Mouse (Mus musculus) embryonic stem cell, embryonic (primary cell): ENCODE measurements around the gene Esrrg.

Experiments used
- CTCF ChIA-PET, 4 experiments: fragments of 300-600 bp in 2 of 4; fragments of 350-600 bp in 2 of 4; sonication (Branson Sonifier 250); formaldehyde crosslinking; loops; one replicate each; lab custom pipeline; 2022; ENCODE audit warnings: inconsistent platforms in 2 of 4; lab: Charles Lee
- POLR2A ChIA-PET, 4 experiments: fragments of 300-600 bp in 2 of 4; fragments of 350-600 bp in 2 of 4; sonication (Branson Sonifier 250); formaldehyde crosslinking; loops; one replicate each; lab custom pipeline; 2022; ENCODE audit warnings: antibody characterized with exemption in 4 of 4, inconsistent platforms in 1 of 4; lab: Charles Lee

Gene Esrrg

DNA sequence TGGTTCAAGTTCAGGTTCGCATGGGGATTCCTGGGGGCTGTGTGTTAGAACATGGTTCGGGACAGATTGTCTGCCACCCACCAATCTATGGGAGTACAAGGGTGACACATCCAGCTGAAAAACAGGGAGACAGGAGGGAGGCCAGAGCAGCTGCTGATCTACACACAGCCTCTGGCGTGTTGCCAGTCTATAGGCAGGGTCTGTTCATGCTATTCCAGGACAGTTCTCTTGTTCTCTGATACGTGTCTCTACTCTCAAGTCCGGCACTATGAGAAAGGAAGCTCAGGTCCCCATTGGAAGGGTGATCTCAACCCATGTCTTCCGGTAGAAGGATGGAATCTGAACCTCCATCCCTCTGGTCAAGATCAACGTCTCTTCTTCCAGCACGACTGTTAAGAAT is 21.8 kb downstream of the Esrrg start:
- CTCF ChIA-PET: no interaction called here
- POLR2A ChIA-PET: no interaction called here

DNA sequence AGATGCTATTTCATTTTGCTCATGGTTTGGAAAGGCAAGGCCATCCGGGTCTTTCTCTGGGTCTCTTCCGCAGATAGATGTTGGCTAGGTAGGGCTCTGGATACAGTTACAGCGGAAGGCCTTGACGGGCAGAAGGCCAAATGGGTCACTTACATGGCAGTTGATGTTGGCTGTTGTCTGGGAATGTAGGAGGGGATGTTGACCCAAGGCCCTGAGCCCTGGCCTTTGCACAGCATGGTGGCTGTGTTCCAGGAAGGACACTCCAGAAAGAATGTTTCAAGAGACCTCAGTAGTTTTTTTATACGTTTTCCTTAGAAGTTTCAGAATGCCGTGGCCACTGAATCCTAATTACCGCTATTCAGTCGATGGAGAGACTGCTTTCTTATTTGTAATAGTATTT is 22.9 kb downstream of the Esrrg start:
- POLR2A ChIA-PET: no interaction called here
- CTCF ChIA-PET: no interaction called here

DNA sequence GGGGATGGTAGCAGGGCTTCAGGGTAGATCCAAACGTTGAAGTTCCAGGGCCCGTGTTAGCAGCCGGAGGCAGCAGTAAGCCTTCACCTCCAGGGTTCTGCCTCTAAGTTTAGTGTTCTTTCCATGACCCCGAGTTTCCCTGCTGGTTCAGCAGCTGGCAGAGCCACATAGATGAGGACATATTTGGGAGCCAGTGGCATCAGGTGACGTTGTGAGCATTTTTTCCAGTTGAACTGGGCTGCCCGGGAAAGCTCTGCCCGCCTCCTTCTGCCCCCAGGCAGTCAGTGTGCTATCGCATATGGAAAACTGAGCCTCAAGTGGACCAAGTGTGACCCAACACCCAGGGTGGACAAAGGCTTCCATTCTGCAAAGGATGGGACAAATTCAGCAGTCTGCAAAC is 36.7 kb downstream of the Esrrg start:
- ChIA-PET POLR2A (interaction anchor here in 1 of 4 experiments (1.3 kb wide), 1 partner anchor 12 kb away, joined by 3 read pairs; no protein-coding TSS in a partner anchor), CTCF (no interaction called here)

DNA sequence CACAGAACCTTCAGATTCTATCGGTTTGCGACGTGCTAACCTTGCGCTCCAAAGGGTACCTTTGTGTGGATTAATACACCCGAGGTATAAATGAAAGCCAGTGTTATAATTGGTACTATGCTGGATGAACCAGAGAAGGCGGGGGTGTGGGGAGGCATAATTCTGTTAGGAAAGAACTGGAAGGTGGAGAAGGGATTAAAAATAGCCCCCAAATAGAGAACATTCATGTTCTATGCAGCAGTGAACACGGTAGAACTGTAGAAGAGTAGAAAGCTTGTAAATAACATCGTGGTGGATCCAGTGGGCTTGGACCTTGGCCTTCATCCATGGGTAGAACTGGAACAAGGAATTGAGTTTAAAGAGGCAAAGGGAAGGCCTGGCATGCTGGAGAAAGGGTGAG is 40.0 kb downstream of the Esrrg start:
- CTCF ChIA-PET: no interaction called here
- POLR2A ChIA-PET: no interaction called here

DNA sequence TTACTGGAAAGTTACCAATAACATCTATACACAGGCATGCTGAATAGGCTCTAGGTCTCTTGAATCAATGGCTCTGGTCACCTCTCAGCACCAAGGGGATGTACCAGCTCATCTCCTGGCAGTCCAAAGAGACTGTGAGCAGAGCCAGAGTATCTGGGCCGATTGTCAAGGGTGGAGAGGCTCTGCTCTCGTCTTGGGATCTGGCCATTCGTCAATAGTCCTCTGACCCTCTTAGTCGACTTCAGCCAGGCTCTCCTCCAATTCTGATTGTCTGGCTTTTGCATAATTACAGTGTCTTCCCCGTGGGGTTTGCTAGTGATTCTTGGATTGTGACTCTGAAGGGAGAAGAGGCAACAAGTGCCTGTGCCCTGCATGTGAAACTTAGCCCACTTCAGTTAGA is 41.3 kb downstream of the Esrrg start:
- CTCF ChIA-PET: no interaction called here
- POLR2A ChIA-PET: no interaction called here

DNA sequence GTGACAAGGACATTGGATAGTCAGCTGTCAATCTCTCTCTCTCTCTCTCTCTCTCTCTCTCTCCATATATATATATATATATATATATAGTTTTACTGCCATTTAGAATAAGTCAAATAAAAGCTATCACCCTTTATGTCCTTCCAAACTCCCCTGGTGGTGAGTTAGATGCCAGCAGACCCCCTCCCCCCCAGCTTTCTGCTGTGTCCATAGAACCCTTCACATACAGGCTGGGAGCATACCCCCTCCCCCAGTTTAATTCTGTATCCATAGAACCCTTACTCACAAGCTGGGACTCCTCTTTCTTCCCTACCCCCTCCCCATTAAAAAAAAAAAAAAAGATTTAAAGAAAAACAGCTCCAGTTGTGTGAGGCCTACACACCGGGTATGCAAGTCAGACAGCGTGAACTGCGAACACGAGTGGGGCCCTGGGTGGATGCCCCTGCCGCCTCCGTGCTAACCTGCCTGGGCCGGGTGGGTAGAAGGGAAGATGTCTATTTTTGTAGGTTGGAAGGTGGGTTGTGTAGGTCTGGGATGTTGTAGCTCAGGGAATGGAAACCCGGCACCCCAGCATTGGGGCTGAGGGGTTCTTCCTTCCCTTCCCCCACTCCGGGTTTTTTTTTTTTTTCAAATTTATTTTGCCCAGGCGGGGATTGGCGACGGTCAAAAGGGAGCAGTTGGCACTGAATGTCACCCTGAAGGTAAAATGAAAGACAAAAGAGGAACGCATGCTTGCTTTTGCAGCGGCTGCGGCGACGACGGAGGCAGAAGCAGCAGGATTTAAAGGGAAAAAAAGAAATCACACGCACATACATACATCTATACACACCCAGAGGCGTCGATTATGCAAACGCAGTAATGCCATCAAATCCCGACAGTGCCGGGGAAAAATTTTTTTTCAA is 42.4 kb downstream of the Esrrg start:
- POLR2A ChIA-PET: interaction anchor here in 1 of 4 experiments (0.7 kb wide), 1 partner anchor 1102 kb away, joined by 3 read pairs; no protein-coding TSS in a partner anchor
- CTCF ChIA-PET: interaction anchor here in 2 of 4 experiments (0.6 to 0.7 kb wide), 3 partner anchors 11 to 211 kb away, joined by 4 to 8 read pairs (median 4); no protein-coding TSS in a partner anchor

DNA sequence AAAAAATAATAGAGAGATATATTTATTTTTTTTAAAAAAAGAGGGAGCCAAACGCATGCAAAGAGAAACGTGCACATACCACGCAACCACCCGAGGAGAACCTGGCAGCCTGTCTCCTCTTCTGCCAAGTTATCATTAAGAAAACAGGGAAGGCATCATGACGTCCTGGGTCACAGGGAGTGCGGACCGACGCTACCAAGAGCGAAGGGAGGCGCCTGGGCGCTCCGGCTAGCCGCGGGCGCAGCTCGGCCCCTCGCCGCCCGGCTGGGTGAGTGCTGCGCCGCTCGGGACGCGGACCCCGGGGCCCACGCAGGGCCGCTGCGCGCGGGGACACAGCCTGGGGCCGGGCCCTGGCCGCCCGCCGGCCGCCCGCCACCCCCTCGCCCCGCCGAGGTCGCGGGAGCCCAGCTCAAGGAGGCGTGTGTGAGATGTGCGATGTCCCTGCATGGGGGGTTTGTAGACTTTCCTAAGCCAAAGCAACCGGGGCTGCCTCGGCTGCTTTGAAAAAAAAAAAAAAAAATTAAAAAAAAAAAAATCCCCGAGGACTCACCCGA is 43.2 kb downstream of the Esrrg start:
- ChIA-PET POLR2A (interaction anchor here in 1 of 4 experiments (0.7 kb wide), 1 partner anchor 1103 kb away, joined by 3 read pairs; no protein-coding TSS in a partner anchor), CTCF (interaction anchor here in 2 of 4 experiments (0.6 to 0.7 kb wide), 2 partner anchors 12 to 161 kb away, joined by 4 to 8 read pairs; no protein-coding TSS in a partner anchor)

DNA sequence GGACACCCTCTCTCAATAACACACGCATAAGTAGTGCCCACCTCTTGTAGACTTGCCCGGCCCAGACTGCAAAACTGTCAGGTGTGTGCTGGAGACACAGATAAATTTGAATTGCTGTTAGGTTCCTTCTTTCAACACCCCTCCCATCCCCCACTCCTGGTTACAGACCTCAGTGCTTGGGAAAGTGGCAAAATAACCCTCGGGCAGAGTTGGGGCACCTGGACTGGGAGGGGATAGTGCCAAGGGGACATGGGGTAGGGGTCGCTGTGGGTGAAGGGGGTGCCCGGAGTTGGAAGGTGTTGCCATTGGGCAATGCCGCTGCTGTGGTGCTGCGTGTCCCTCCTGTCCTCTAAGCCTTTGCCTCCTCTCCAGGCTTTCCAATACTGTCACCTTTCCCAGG is 43.9 kb downstream of the Esrrg start:
- POLR2A ChIA-PET: no interaction called here
- CTCF ChIA-PET: no interaction called here

DNA sequence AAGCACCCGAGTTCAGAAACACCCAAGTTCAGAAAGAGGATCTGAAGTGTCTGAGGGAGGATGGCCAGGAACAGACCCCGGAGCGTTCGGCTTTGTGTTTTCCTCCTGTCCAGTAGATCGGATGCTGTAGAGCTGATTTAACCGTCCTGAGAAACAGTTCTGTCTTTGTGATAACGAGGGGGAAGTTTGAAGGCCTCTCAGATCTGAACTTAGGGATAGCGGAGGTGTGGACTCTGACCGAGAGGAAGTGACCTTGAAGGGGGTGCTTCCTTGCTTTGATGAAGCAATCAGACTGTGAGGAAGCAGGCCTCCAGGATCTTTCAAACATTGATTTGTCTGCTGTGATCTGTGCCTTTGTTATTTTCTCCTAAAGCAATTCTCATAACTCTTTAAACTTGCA is 44.8 kb downstream of the Esrrg start:
- POLR2A ChIA-PET: interaction anchor here in 1 of 4 experiments (0.5 to 0.6 kb wide), 2 partner anchors 162 to 473 kb away, joined by 3 to 4 read pairs; no protein-coding TSS in a partner anchor
- CTCF ChIA-PET: interaction anchor here in 1 of 4 experiments (0.6 kb wide), 1 partner anchor 11 kb away, joined by 4 read pairs; no protein-coding TSS in a partner anchor

DNA sequence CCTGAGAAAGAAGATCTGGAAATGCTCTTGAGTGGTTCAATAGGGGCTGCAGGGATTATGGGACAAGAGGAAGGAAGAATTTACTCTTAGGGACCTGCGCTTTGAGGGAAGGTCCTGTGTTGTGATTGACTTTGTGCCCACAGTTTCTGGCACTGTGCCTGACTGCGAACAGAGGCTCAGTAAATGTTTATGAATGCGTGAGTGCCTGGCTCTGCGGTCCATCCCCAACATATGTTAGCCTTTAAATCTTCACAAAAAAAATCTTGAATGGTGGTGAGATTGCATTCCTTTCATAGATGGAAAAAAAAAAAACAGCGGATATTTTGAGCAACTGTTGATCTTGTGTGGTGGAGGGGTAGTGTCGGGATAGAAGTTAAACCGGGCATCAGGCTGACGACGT is 52.4 kb downstream of the Esrrg start:
- ChIA-PET POLR2A (interaction anchor here in 1 of 4 experiments (0.8 kb wide), 1 partner anchor 740 kb away, joined by 4 read pairs; no protein-coding TSS in a partner anchor), CTCF (no interaction called here)

DNA sequence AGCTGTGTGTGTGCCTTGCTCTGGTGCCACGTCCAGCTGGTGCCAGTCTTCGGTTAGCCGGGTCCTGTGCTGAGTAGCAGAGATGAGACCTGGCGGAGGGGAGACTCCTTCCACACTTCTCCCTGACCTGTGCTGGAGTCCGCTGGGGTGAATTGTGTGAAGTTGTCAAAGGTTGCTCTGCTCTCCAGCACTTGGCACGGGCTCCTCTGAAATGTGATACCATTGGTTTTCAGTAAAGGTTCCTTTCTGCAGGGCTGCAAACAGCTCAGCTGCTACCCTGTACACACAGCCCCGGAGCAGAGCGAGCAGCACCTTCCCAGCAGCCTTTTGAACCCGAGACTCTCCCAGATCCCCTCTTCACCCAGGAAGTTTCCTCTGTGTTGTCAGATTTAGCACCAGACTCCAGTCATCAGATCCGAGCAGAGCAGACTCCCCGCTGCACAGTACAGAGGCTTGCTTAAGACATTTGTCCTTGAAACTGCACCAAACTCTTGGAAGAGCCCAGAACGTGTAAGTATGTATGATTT is 53.6 kb downstream of the Esrrg start:
- ChIA-PET POLR2A (interaction anchor here in 1 of 4 experiments (0.8 kb wide), 1 partner anchor 741 kb away, joined by 4 read pairs; no protein-coding TSS in a partner anchor), CTCF (no interaction called here)

DNA sequence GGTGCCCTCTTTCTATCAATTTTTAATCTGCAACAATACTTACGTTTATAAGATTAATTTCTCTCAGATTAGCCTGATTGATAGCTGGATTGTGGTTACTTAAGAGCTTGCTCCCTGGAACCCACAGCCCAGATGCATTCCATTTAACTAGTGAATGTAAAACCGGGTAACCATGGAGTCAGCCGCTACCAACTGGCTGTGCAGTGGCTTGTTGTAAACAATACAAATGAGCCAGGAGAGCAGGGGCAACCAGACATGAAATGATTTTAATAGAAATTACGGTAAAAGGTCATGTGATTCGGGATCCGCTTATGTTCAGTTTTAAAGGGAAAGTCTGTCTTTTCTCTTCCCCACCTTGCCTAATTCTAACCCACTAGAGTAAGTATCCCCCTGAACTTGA is 54.8 kb downstream of the Esrrg start:
- ChIA-PET POLR2A (no interaction called here), CTCF (no interaction called here)

DNA sequence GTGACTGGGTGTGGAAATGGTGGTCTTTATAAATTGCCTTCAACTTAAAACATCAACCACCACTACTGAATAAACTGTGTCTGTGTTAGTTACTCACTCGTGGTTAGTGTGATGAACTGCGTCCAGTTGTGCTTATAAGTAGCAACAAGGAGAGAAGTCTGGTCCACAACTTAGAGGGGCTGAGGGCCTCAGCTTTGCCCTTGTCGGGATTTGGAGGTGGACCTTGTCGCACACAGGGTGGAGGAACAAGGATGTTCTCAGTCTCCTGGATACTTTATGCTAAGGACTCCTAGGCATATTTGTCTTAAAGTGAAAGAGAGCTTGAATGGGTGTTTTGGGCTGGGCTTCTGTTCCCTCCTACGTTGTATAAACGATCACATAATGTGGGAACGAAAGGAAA is 55.7 kb downstream of the Esrrg start:
- ChIA-PET CTCF (no interaction called here), POLR2A (no interaction called here)

DNA sequence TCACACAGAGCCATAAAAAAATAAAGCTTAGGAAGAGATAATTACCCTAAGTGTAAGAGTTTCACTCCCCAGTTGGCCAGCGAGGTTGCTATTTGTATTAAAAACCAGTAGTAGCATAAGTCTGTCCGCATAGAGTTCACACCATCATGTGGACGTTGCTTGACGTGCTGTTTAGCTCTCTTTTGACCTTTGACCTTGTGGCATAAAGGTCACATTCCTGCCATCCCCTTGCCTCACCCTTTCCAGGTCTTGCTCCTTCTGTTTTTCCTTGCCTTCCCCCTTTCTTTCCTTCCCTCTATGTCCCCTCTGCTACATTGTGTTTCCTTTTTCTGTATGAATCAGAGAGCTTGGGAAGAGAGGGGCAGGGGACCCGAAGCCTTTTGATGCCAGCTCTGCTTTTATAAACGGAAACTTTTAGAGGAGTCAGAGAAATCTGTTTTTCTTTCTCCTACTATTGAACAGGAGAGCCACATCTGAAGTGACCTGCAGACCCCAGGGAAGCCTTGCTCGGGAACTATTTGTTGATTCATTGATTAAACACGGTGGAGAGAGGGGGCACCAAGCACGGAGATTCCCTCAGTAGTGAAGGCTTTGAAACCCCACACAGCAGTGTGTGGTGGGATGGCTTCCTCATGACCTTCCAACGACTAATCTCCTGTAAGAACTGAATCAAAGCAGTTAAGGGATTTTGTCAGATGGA is 57.5 kb downstream of the Esrrg start:
- CTCF ChIA-PET: no interaction called here
- POLR2A ChIA-PET: no interaction called here

DNA sequence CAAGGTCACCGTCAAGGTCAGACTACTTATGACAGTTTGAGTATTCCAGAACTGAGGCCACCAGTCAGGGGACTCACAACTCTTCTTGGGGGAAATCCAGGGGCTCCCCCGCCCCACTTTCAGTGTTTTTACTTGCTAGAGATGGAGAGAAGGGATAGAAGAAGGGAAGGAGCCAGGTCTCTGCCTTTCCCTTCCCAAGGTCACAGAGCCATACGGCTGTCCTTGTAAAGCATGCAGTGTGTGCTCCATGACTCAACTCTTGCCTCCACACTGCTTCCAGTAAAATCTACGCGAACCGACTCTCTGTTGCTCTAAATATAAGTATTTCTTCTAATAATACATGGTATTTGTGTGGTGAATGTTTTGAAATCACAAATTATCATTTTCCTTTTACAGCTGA is 61.2 kb downstream of the Esrrg start:
- CTCF ChIA-PET: no interaction called here
- POLR2A ChIA-PET: no interaction called here

DNA sequence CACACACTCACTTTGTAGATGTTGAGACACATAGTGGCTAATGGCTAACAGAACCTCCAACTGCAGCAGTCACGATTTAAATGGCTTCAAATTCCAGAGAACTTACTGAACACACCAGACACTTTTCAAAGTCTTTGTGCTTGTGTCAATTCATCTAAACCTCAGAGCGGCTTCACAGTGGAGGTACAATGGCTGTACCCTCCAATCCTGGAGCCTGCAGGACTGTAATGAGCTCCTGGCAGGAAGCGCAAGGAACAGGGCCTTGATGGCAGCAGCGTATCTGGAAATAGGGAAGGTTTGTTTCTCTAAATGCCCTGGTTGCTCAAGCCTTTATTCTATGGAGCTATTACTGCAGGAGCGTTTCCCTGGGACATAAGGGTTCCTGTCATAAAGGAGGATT is 63.9 kb downstream of the Esrrg start:
- ChIA-PET POLR2A (no interaction called here), CTCF (interaction anchor here in 1 of 4 experiments (0.6 kb wide), 1 partner anchor 447 kb away, joined by 4 read pairs; no protein-coding TSS in a partner anchor)

DNA sequence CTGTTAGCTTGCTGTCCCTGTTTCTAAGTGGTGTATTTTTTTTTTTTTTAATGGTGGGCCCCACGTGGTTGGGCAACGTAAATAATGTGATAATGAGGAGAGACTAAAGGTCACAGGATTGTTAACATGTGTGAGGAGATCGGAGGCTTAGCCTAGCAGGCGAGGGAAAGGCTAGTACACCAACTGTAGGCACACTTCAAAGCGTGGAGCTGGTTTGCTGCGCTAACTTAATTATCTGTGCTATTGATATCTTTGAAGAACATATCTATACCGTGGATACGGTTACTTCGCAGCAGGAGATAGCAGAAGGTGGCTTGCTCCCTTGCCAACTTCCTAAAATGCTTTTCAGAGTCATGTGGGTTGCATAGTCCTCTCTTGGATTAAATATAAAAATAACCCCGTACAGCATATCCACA is 66.2 kb downstream of the Esrrg start:
- ChIA-PET POLR2A (interaction anchor here in 1 of 4 experiments (0.7 kb wide), 1 partner anchor 67 kb away, joined by 3 read pairs; no protein-coding TSS in a partner anchor), CTCF (no interaction called here)

DNA sequence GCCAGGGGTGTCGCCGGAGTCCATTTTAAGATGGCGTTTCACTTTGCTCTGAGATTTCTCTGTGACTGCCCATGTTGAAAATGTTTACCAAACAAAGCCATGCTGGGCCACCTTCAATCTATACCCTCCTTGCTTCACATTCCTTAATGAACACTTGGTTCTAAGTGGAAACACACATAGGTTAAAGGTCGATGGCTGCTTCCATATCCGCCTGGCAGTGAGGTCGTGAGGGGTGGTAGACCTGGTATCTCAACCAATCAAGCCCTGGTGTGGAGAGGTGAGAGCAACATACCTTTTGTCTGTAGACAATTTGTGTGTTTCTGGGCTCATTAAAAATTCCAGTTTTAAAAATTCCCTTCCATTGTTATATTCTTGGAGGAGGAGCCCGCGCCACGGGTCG is 68.0 kb downstream of the Esrrg start:
- POLR2A ChIA-PET: interaction anchor here in 1 of 4 experiments (0.5 kb wide), 1 partner anchor 204 kb away, joined by 4 read pairs; no protein-coding TSS in a partner anchor
- CTCF ChIA-PET: interaction anchor here in 1 of 4 experiments (0.5 kb wide), 1 partner anchor 215 kb away, joined by 7 read pairs; no protein-coding TSS in a partner anchor

DNA sequence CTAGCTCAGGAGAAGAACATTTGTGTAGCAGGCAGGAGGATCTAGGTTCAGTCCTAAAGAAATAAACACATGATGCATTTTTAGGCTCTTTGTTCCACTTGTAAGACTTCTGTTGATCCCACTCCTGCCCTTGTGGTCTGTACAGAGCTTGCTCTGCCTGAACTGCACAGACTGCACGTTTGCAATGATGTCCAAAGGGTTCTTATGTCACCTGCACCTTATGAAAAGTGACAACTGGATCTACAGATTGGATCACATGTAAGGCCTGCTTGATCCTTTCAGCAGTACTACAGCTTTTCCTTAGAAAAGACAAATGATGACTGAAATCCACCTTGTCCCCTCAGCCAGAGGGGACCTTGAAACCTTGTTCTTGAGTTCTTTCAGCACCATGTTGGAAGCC is 70.7 kb downstream of the Esrrg start:
- POLR2A ChIA-PET: no interaction called here
- CTCF ChIA-PET: no interaction called here
